Mouse (Mus musculus) heart, adult 2 months (tissue): Measurements from ENCODE around the gene Tnni3k.

Experiments used
- CTCF ChIP-seq: fragments of 200-600 bp; IDR thresholded peaks from 2 replicates; pipeline ENCODE4 v1.8.1; 2022; ENCODE audit warnings: antibody characterized with exemption, mild to moderate bottlenecking, moderate library complexity
- EP300 ChIP-seq: fragments of 200-500 bp; IDR thresholded peaks from 2 replicates; pipeline ENCODE4 v1.6.1; 2011; ENCODE audit warnings: low read depth, low read length, control low read depth; ENCODE audit not compliant: insufficient read depth
- POLR2A ChIP-seq: fragments of 200-500 bp; IDR thresholded peaks from 2 replicates; pipeline ENCODE4 v1.6.1; 2011; ENCODE audit warnings: mild to moderate bottlenecking, low read depth, low read length, control low read depth; ENCODE audit not compliant: insufficient read depth

DNA sequence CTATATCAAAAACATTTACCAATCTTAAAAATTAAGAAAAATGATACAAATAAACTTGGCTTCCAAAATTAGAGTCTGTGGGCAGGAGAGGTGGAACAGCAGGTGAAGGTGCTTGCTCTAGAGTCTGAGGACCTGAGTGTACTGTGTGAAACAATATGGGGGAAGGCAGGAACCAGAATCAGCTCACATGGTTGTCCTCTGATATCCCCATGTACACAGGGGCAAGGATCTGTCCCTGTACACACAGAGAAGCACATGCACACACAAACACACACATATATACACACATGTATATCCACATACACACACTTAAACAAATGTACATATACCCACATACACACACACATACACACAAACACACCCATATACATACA is 4.2 kb upstream of the Tnni3k start:
- TF ChIP-seq POLR2A = no peak
- no peak for TF ChIP-seq CTCF
- no peak for TF ChIP-seq EP300
